Mouse (Mus musculus): ENCODE results near the gene Hoxd9.

The Hoxd9 gene

DNA sequence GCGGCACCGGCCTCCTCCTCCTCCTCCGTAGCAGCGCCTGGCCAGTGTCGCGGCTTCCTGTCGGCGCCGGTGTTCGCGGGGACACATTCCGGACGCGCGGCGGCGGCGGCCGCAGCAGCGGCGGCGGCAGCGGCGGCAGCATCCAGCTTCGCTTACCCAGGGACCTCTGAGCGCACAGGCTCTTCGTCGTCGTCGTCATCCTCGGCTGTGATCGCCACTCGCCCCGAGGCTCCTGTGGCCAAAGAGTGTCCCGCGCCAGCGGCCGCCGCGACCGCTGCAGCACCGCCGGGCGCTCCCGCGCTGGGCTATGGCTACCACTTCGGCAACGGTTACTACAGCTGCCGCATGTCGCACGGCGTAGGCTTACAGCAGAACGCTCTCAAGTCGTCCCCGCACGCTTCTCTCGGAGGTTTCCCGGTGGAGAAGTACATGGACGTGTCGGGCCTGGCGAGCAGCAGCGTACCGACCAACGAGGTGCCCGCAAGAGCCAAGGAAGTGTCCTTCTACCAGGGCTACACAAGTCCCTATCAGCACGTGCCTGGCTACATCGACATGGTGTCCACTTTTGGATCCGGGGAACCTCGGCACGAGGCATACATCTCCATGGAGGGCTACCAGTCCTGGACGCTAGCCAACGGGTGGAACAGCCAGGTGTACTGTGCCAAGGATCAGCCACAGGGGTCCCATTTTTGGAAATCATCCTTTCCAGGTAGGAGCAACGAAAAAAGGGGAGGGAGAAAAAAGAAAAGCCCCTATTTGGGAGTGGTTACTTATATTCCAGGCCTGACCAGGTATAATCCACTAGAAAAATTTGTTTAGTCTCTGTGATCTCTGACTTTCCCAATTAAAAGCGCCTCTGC lies 28.9 kb upstream of the Hoxd9 start:
- peak; percentile 54 to 66 for DNase-seq

- peak in 1 of 2 experiments; percentile 19 for DNase-seq
Observed at GRCm38 (mm10) chr2:74669230-74669578, 28.3 kb upstream of the Hoxd9 start.

DNA sequence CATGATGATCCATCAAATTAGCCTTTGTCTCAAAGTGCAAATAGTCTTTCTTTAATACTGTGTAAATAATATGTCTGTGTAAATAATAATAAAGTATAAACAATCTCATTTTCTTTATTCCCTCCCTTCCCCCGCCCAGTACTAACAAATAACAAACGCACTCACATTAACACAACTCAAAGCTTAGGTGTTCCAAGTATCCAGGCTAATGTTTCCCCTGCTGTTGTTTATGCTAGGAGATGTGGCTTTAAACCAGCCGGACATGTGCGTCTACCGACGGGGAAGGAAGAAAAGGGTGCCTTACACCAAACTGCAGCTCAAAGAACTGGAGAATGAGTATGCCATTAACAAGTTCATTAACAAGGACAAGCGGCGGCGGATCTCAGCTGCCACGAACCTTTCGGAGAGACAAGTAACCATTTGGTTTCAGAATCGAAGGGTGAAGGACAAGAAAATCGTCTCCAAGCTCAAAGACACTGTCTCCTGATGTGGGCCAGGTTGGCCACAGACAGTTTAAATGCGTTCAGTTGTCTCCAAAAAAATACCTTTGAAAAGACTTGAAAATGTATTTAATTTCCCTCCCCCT lies 27.8 kb upstream of the Hoxd9 start:
- peak in 1 of 2 experiments; percentile 36 for DNase-seq

DNA sequence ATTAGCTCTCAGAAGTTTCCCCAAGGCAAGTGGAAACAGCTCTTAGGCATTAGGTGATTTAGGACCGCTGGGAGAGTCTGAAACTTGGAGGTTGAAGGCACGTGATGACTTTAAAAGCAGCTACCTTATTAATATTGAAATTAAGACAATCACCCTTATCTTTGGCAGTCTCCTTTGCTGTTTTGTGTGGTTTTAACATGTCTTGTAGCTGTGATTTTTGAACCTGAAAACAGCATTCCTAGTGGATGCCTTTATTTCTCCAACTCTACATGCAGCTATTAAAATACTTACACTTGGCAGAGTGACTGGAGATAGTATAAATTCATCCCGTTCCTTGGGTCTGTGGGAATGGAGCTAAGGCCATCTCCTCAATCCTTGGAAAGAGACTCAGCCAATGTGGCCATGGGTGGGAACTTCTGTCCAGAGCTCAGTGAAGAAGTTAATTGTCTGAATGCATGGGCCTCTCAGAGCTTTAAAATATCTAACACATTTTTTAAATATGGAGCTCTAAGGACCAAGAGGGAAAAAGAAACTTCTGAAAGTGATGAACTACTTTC lies 26.8 kb upstream of the Hoxd9 start:
- no peak for DNase-seq

GRCm38 (mm10) chr2:74671847-74672246 lies 25.7 kb upstream of the Hoxd9 start:
- DNase-seq, result peak in 1 of 2 experiments; percentile 10

GRCm38 (mm10) chr2:74672481-74673362 lies 24.8 kb upstream of the Hoxd9 start:
- peak; percentile 85 to 90 for DNase-seq

DNA sequence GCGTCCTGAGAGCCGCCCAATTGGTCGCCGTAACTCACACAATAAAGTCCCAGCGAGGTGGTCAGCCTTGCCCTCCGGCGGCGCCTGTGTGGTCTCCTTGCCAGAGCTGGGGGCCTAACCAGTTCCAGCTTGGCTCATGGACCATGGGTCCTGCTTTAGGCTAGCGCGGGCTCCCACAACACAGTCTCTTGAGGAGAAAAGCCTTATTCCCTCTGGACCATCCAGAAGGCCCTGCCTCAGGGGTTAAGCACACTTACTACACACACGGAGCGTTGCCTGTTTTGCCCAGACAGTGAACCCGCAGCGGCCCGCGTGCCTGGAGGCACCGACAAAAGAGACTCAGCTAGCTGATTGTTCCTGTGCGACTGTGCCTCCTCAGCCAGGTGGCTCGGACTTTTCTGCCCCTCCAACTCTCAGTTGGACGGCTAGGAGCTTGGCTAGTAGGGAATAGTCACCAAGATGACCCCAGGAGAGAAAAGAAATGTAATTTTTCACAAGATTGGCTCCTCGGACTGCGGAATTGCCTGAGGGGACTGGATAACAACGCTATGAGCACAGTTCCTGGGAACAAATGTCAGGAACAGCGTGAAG lies 23.6 kb upstream of the Hoxd9 start:
- peak in 1 of 2 experiments; percentile 20 for DNase-seq

- DNase-seq, result peak; percentile 49 to 60
Observed at GRCm38 (mm10) chr2:74674881-74675665, 22.5 kb upstream of the Hoxd9 start, which contains the start of gene Hoxd12. TSS of gene Hoxd12 (plus strand) at chr2:74675013.

DNA sequence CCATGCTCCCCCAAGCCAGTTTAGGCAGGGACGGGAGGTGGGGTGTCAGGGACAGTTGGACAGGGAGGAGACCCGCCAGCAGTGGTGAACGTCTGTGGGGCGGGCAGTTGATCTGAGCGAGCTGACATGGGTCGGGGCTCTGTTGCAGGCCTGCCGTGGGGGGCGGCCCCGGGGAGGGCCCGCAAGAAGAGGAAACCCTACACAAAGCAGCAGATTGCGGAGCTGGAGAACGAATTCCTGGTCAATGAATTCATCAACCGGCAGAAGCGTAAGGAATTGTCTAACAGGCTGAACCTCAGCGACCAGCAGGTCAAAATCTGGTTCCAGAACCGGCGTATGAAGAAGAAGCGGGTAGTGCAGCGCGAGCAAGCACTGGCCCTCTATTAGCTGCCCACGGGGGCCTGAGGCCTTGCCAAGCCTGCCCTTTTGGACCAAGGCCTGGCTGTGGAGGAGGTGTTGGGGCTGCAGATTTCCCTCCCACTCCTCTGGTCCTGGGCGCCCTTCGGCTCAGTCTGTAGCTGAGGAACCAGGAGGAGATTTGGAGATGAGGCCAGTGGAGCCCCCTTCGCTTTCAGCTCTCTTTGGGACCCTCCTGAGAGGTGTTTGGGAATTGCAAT lies 21.8 kb upstream of the Hoxd9 start:
- DNase-seq, result peak in 1 of 2 experiments; percentile 43

- DNase-seq, result peak in 1 of 2 experiments; percentile 20
Observed at GRCm38 (mm10) chr2:74676376-74677052, 21.0 kb upstream of the Hoxd9 start.

GRCm38 (mm10) chr2:74677106-74677505 lies 20.4 kb upstream of the Hoxd9 start:
- peak in 1 of 2 experiments; percentile 11 for DNase-seq

GRCm38 (mm10) chr2:74678891-74679595 lies 18.5 kb upstream of the Hoxd9 start, which contains the start of gene Hoxd11:
TSS of gene Hoxd11 (plus strand) at chr2:74679557.
- peak; percentile 48 to 61 for DNase-seq

- peak; percentile 53 to 69 for DNase-seq
Observed at GRCm38 (mm10) chr2:74679596-74679971, 17.9 kb upstream of the Hoxd9 start.

DNA sequence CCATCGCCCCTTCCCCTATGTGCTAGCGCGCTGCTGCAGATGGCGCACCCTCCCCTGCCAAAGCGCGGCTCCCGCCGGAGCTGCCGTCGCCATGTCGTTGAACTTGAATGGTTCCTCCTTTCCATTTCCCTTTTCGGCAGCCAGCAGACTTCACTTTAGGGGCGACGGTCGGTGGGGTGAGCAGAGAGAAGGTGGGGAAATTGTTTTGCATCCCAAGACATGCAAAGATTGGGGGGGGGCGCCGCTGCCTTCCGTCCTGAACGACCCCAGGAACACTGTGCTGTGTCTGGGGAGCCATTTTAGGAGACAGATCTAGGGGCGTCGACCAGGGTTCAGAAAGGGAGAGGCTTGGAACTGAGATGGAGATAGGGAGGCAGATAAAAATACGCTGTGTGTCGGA lies 17.5 kb upstream of the Hoxd9 start:
- DNase-seq, result peak; percentile 59 to 69

DNA sequence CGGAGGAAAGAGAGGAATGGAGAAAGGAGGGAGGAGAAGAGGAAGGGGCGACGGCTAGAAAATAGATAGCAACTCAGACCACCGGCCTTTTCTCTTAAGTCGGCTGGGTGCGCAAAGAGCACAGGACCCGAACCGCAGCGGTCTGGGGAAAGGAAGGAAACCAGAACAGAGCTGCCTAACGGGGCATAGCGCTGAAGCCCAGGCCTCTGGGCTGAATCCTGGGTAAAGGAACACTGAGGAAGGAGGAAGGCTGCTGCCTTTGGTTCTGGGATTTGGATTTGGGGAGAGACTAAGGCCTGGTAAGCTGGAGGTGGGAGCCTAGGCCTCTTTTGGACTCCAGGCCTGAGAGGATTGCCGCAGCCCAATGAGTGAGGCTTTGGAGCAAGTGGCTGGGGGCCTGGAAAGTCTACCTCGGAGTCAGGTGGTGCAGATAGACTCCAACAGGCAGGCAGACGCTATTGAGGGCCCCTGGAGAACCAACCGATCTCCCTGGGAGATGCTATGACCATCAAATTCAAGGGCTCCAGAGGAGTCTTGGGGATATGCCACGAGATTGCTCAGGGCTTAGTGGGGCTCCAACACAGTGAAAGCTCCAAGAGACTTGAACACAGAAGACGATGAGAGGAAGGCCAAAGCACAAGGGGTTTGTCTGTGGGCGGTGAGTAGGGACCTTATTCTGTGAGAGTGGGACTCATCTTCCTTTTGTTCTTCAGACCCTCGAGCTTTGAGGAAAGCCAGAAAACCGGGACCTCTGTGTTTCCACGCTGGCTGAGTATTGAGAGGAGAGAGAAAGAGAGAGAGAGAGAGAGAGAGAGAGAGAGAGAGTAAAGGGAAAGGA lies 16.7 kb upstream of the Hoxd9 start:
- peak; percentile 59 to 63 for DNase-seq

- peak; percentile 72 to 82 for DNase-seq
Observed at GRCm38 (mm10) chr2:74681594-74682531, 15.7 kb upstream of the Hoxd9 start.

DNA sequence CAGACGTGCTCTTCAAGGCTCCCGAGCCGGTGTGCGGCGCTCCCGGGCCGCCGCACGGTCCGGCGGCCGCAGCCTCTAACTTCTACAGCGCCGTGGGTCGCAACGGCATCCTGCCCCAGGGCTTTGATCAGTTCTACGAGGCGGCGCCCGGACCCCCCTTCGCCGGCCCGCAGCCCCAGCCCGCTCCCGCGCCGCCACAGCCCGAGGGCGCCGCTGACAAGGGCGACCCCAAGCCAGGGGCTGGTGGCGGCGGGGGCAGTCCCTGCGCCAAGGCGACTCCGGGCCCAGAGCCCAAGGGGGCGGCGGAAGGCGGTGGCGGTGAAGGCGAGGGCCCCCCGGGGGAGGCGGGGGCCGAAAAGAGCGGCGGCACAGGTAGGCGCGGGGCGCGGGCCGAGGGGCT lies 14.7 kb upstream of the Hoxd9 start:
- DNase-seq, result peak in 1 of 2 experiments; percentile 55
